Mouse (Mus musculus) embryonic facial prominence, embryonic 13.5 days (tissue): Measurements from ENCODE around the gene Slc26a11. TPM values are rescaled to one million over a fixed set of nuclear protein-coding genes. Genes with fewer than 3 reads are reported as not detected.
A peak's percentile ranks its signal among the peaks of the same experiment; 100 is the strongest.

Experiments used
- ATAC-seq: fragments of 200-750 bp; cut with Nextera tagmentation; 2 replicates; pipeline ENCODE4 v1.8.0; 2017; ENCODE audit warnings: low read depth; ENCODE audit not compliant: insufficient number of reproducible peaks, insufficient read depth, low FRiP score, low TSS enrichment
- H3K27ac ChIP-seq: fragments of 300-500 bp; sonication (generic); 2 replicates; pipeline ENCODE4 v1.5.1; 2015; ENCODE audit warnings: moderate library complexity, mild to moderate bottlenecking, inconsistent platforms
- H3K27me3 ChIP-seq: fragments of 300-500 bp; sonication (generic); 2 replicates; pipeline ENCODE4 v1.6.1; 2015; ENCODE audit warnings: mild to moderate bottlenecking, inconsistent platforms
- H3K36me3 ChIP-seq: fragments of 300-500 bp; sonication (generic); 2 replicates; pipeline ENCODE4 v1.6.1; 2015; ENCODE audit warnings: mild to moderate bottlenecking, inconsistent platforms
- H3K4me1 ChIP-seq: fragments of 300-500 bp; sonication (generic); 2 replicates; pipeline ENCODE4 v1.6.1; 2015; ENCODE audit warnings: inconsistent platforms
- H3K4me2 ChIP-seq: fragments of 300-500 bp; sonication (generic); 2 replicates; pipeline ENCODE4 v1.6.1; 2015; ENCODE audit warnings: moderate library complexity, mild to moderate bottlenecking, inconsistent platforms
- H3K4me3 ChIP-seq: fragments of 300-500 bp; sonication (generic); 2 replicates; pipeline ENCODE4 v1.5.1; 2015; ENCODE audit warnings: mild to moderate bottlenecking, inconsistent platforms
- H3K9ac ChIP-seq: fragments of 300-500 bp; sonication (generic); 2 replicates; pipeline ENCODE4 v1.6.1; 2015; ENCODE audit warnings: mild to moderate bottlenecking, inconsistent platforms
- H3K9me3 ChIP-seq: fragments of 300-500 bp; sonication (generic); 2 replicates; pipeline ENCODE4 v1.6.1; 2016; ENCODE audit warnings: inconsistent platforms
- WGBS: fragments of 180-500 bp; shearing (Covaris S2); methylation state at CpG from one replicate; pipeline ENCODE4 v1.1.7; 2015; ENCODE audit warnings: mixed read lengths; 5-methylcytosine and 5-hydroxymethylcytosine counted together
- polyA plus RNA-seq: library from polyadenylated mRNA; unstranded; fragments of >200 nt; fragmentation: Nextera tagmentation; extraction: Ambion mirVana; gene quantifications from 2 replicates; pipeline ENCODE4 v1.2.1, GENCODE M21; 2015

Gene Slc26a11
- 11.0 and 11.9 TPM in 2 replicates for polyA plus RNA-seq

DNA sequence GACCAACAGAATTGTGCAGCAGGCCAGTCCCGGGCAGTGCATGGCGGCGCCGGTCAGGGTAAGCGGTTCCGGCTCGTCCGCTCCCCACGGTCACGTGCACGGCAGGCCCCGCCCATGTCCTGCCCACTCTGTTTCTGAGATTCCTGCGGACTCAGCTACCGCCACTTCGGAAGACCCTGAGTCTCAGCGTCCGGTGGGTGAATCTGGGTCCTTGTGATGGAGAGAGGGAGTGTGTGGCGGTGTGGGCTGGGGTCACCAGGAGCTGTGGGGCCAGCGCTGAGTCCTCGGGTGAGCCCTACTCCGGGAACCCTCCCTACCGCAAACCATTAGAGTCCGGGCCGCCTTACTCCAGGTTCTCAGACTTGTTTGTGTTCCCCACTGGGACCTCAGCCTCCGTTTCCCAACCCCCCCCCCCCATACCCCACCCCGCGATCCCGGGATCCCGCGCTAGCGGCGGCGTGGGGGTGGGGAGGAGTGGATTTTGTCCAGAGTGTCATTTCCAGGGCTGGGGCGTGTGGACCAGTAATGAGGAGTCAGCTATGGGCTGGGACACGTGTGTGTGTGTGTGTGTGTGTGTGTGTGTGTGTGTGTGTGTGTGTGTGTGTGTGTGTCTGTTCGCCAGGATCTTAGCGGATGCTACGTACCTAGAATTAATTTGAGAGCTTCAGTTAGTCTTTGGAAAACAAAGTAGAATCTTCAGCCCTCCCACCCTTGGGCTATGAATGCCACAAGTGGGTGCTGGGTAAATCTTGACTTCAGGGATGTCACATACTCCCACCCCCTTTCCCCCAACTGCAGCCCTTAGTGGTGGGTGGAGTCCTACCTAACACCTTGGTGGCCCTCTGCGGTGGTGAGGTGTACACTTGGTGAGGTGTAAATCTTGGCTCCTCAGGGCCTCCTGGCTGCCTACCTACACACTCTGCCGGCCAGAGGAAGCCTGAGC is at the start of gene Slc26a11, which contains the start of gene Sgsh:
Gene Slc26a11 (plus strand): TSS at position 115 of the 943 bp plus-strand sequence.
Gene Sgsh (minus strand): TSS at position 94 of the 943 bp plus-strand sequence.
- Histone ChIP-seq H3K9me3 (no peaks in the 10 kb centered on the region), H3K4me2 (peak within 1 kb of the TSS; percentile 96), H3K4me1 (peaks cover 22% of the 10 kb centered on the region), H3K27ac (peak within 1 kb of the TSS; percentile 79), H3K4me3 (peak within 1 kb of the TSS; percentile 73), H3K9ac (peak within 1 kb of the TSS; percentile 81), H3K27me3 (no peaks in the 10 kb centered on the region), H3K36me3 (peaks cover 18% of the 10 kb centered on the region)
- under 1% methylated on average over 40 of the region's 40 CpGs for WGBS
- peak; percentile 82 for ATAC-seq

DNA sequence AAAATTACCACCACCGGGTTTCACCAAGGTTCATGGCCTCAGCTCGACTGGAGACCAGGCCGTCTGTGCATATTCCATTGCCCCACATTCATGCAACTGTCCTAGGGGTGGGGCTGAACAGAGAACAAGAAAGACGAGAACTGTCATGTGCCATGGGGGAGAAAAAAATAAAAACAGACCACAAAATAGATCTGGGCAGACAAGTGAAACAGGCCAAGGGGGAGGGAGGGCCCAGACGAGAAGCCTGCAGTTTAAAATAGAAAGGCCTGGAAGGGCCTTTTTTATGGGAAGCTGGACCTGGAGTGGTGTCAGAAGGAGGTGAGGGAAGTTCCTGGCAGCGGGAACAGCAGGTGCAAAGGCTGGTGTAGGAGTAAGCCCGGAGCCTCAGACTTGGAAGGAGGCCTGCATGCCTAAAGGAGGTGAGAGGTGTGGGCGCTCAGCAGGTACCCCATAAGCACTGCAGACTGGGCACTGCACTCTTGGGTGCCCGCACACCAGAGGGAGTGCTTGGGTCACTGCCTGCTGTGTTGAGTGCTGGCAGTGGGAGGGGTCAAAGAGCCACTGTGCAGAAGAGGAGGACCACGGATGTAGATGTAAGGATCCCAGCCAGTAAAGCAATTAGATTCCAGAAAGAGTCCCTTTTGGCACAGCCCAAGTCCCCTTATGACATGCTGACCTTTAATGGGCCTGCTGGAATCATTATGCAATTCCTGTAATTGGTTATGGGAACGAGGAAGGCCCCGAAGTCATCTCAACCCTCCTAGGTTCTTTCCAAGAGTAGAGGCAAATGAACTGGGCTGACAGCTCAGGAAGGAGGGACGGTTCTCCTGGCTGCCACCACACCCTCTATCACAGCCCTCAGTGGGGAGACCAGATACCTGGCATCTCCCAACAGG is 48.3 kb upstream of the Slc26a11 start:
- ATAC-seq = no peak
- Histone ChIP-seq H3K9ac (no peak overlapping the region), H3K4me1 (peaks cover 17% of the 10 kb centered on the region), H3K4me2 (peak overlapping the region; percentile 11; the same call in 1 of the 2 replicates), H3K4me3 (no peak overlapping the region), H3K36me3 (no peaks in the 10 kb centered on the region), H3K9me3 (no peaks in the 10 kb centered on the region), H3K27ac (no peak overlapping the region), H3K27me3 (peaks cover 36% of the 10 kb centered on the region)
- WGBS = 52% methylated on average over 13 of the region's 13 CpGs

DNA sequence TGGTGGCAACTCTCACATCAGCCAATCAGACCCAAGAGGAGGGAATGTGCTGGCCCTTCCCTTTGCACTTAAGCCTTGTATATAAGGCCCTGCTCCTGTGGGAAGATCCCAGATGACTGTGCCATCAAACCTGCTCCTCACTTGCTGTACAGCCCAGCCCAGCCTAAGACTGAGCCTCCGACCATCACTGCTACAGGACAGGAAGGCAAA is 47.8 kb upstream of the Slc26a11 start, which contains the start of gene Card14:
Gene Card14 (plus strand): TSS at position 111 of the 210 bp plus-strand sequence.
- Histone ChIP-seq H3K36me3 (no peaks in the 10 kb centered on the region), H3K9me3 (no peaks in the 10 kb centered on the region), H3K4me3 (peak within 1 kb of the TSS; percentile 14; the same call in 1 of the 2 replicates), H3K4me2 (peak within 1 kb of the TSS; percentile 27), H3K9ac (peak within 1 kb of the TSS; percentile 55; the same call in 1 of the 2 replicates), H3K27me3 (peaks cover 36% of the 10 kb centered on the region), H3K4me1 (peaks cover 17% of the 10 kb centered on the region), H3K27ac (no peak within 1 kb of the TSS)
- no peak for ATAC-seq
- 47% methylated on average over 1 of the region's 1 CpGs for WGBS

DNA sequence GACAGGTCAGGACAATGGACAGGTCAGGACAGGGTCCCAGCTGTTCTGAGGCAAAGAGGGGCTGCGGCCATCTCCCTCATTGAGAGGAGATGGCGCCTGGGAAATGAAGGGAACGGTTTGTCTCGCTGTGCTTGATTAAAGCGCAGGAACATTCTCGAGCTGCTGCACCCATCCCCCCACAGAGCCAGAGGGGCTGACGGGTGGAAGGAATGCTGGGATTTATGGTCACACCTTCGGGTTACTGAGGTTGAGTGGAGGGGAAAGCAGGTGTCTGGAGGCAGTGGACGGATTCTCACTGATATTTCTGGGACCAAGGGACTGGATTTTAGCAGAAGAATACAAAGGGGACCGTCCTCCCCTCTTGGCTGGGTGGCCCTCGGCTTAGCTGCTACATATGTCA is 47.4 kb upstream of the Slc26a11 start:
- Histone ChIP-seq H3K9me3 (no peaks in the 10 kb centered on the region), H3K4me1 (peaks cover 17% of the 10 kb centered on the region), H3K27me3 (peaks cover 36% of the 10 kb centered on the region), H3K27ac (no peak overlapping the region), H3K36me3 (no peaks in the 10 kb centered on the region), H3K4me3 (peak overlapping the region; percentile 14; the same call in 1 of the 2 replicates), H3K4me2 (peak overlapping the region; percentile 27), H3K9ac (peak overlapping the region; percentile 55; the same call in 1 of the 2 replicates)
- WGBS = 17% methylated on average over 11 of the region's 11 CpGs
- no peak for ATAC-seq

DNA sequence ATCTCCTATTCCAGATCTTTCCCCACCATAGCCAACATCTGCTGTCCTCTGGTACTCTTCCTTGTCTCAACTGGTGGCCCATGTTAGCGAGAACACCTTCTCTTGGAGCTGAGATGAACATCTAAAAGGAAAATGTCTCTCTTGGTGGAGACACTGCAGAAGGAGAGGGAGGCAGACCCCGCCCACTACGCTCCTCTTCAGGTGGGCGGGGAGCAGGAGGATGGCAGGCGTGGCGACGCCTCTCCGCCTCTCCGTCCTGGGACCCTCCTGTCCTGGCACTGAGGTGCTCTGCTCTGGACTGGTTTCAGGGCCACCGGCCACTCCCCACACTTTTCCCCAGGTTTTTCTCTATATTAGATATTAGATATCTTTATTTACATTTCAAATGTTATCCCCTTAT is 44.7 kb upstream of the Slc26a11 start:
- Histone ChIP-seq H3K4me2 (no peak overlapping the region), H3K4me1 (peaks cover 17% of the 10 kb centered on the region), H3K9me3 (no peaks in the 10 kb centered on the region), H3K4me3 (no peak overlapping the region), H3K9ac (no peak overlapping the region), H3K27ac (no peak overlapping the region), H3K36me3 (no peaks in the 10 kb centered on the region), H3K27me3 (peaks cover 20% of the 10 kb centered on the region)
- 15% methylated on average over 10 of the region's 10 CpGs for WGBS
- no peak for ATAC-seq

DNA sequence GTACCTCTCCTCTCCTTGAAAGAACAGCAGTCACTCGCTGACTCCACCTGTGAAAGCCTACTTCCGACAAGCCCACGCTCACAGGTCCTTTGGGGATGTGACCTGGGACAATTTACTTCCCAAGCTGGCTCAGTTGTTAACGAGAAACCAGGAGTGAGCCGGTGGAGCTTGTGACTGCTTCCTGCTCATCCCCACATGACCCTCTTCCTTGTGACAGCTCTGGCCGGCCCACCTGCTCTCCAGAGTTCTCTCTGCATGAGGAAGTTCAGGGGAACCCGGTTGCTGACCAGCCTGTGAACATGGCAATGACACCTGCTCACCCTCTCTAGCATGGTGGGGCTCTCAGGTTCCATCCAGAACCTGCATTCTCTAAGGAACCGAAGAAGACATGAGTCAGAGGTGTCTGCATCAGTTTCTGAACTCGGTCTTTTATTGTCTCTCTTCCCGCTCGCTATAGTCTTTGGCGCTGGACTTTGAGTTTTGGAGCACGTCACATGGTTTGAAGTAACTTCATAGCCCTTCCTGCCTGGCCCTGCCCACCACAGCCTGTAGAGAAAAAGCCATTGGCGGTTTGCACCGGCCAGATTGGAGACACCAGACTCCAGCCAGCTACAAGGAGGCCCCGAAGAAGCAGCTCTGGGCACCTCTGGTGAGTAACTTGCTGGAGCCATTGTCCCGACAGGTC is 41.0 kb upstream of the Slc26a11 start:
- WGBS = 76% methylated on average over 17 of the region's 17 CpGs
- Histone ChIP-seq H3K9me3 (no peaks in the 10 kb centered on the region), H3K27me3 (peaks cover 12% of the 10 kb centered on the region), H3K4me2 (no peak overlapping the region), H3K9ac (no peak overlapping the region), H3K36me3 (no peaks in the 10 kb centered on the region), H3K4me1 (no peaks in the 10 kb centered on the region), H3K4me3 (no peak overlapping the region), H3K27ac (no peak overlapping the region)
- no peak for ATAC-seq

DNA sequence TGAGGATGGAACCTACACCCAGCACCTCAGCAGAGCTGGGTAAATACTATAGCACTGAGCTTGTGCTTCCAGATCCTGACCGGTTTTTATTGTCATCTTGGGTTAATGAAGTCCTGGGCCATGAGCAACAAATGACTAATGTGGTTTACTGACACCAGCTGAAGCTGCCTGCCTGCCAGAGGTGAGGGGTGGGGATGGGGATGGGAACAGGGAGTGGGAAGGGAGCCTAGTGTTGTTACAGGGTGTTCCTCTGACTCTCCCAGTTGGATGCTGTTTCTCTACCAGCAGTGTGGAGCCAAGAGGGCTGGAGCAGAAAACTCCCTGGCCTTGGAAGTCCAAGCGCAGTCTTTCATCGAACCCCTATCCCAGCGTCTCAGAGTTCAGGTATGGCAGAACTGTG is 38.6 kb upstream of the Slc26a11 start:
- H3K9me3 ChIP-seq = no peaks in the 10 kb centered on the region
- no peak overlapping the region for H3K4me3 ChIP-seq
- no peaks in the 10 kb centered on the region for H3K4me1 ChIP-seq
- H3K36me3 ChIP-seq = no peaks in the 10 kb centered on the region
- no peak overlapping the region for H3K27ac ChIP-seq
- WGBS = 88% methylated on average over 4 of the region's 4 CpGs
- H3K4me2 ChIP-seq = no peak overlapping the region
- no peak for ATAC-seq
- no peak overlapping the region for H3K9ac ChIP-seq
- H3K27me3 ChIP-seq = no peaks in the 10 kb centered on the region

DNA sequence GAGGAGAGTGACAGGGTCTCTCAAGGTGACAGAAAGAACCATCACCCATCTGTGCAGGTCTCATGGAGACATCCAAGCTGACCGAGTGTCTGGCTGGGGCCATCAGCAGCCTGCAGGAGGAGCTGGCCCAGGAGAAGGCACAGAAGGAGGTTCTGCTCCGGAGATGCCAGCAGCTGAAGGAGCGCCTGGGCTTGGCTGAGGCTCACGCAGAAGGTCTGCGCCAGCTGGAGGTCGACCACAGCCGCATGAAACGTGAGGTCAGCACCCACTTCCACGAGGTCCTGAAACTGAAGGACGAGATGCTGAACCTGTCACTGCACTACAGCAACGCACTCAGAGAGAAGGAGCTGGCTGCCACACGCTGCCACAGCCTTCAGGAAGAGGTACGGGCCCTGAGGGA is 32.8 kb upstream of the Slc26a11 start:
- Histone ChIP-seq H3K4me3 (no peak overlapping the region), H3K4me2 (no peak overlapping the region), H3K9me3 (0 out of 2 replicates have a peak, but pooled peaks cover 4% of the 10 kb centered on the region), H3K27me3 (peaks cover 11% of the 10 kb centered on the region), H3K9ac (no peak overlapping the region), H3K27ac (no peak overlapping the region), H3K36me3 (no peaks in the 10 kb centered on the region), H3K4me1 (no peaks in the 10 kb centered on the region)
- ATAC-seq = no peak
- WGBS = 77% methylated on average over 13 of the region's 13 CpGs

DNA sequence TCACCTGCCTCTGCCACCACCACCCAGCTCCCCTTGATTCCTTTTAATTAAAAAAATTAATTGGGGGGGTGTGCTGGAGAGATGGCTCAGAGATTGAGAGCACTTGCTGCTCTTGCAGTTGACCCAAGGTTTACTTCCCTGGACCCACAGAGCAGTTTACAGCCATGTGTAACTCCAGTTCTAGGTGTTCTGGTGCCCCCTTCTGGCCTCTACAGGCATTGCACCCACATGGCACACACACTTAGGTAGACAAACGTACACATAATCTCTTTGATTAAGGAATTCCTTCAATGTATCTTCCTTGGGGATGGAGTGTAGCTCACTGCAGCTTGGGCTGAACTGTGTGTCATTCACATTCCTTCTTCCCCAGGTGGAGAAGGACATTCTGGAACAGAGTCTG is 30.3 kb upstream of the Slc26a11 start:
- no peak for ATAC-seq
- H3K4me2 ChIP-seq = no peak overlapping the region
- 74% methylated on average over 1 of the region's 1 CpGs for WGBS

DNA sequence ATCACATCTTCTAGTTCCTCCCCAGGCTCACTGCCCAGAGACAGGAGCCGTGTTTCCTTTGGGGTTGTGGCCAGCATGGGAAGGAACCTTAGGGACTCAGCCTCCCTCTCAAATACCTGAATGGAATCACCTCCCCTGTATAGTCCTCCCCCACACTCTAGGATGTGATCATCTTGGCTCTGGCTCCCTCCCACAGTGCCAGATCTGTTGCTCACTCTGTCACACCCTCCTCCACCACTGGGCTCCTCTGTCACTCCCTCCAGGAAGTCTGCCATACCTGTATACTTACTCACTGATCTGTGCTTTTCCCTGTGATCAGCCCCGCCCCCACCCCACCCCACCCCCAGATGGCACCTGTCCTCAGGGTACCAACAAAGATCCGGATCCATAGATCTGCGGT is 24.8 kb upstream of the Slc26a11 start:
- Histone ChIP-seq H3K4me2 (no peak overlapping the region), H3K9ac (0 out of 2 replicates have a peak overlapping the region, but pooled peaks have one; percentile 21), H3K4me3 (no peak overlapping the region), H3K4me1 (no peaks in the 10 kb centered on the region), H3K27ac (no peak overlapping the region), H3K9me3 (no peaks in the 10 kb centered on the region), H3K27me3 (peaks cover 15% of the 10 kb centered on the region), H3K36me3 (no peaks in the 10 kb centered on the region)
- no peak for ATAC-seq
- WGBS = 56% methylated on average over 4 of the region's 4 CpGs

More for the DNA sequence above, 30.3 kb upstream of the Slc26a11 start:
- Histone ChIP-seq H3K27me3 (peaks cover 11% of the 10 kb centered on the region), H3K9me3 (0 out of 2 replicates have a peak, but pooled peaks cover 4% of the 10 kb centered on the region), H3K4me3 (no peak overlapping the region), H3K27ac (no peak overlapping the region), H3K4me1 (no peaks in the 10 kb centered on the region), H3K9ac (no peak overlapping the region), H3K36me3 (no peaks in the 10 kb centered on the region)

DNA sequence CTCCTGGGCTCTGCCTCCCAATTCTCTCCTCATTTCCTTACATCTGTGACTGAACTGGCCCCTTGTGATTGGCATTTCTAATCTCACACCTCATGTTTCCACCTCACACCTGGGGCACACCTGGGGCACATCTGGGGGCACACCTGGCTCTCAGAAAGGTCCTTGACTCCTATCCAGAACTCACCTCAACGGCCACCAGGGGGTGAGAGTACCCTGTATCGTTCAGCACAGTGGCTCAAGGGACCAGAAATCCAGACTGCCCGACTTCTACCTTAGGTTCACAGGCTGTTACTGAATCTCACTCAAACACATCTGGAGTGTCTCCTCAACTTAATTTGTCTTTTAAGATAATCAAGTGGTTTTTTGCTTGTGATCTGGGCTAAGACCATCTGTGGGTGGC is 23.4 kb upstream of the Slc26a11 start:
- Histone ChIP-seq H3K27me3 (peaks cover 15% of the 10 kb centered on the region), H3K27ac (no peak overlapping the region), H3K9ac (no peak overlapping the region), H3K4me2 (no peak overlapping the region), H3K36me3 (no peaks in the 10 kb centered on the region), H3K4me3 (no peak overlapping the region), H3K4me1 (no peaks in the 10 kb centered on the region), H3K9me3 (no peaks in the 10 kb centered on the region)
- WGBS = 44% methylated on average over 3 of the region's 3 CpGs
- no peak for ATAC-seq
